Mouse (Mus musculus): ENCODE results near the gene Mdh1b.

- TF ChIP-seq CTCF (IDR thresholded peaks at IDR 0.05) (no peak), EP300 (IDR thresholded peaks at IDR 0.05) (no peak)
Measured at GRCm38 (mm10) chr1:63667201-63667948, 62.7 kb downstream of the Mdh1b start.
